In the genomic region with DNA sequence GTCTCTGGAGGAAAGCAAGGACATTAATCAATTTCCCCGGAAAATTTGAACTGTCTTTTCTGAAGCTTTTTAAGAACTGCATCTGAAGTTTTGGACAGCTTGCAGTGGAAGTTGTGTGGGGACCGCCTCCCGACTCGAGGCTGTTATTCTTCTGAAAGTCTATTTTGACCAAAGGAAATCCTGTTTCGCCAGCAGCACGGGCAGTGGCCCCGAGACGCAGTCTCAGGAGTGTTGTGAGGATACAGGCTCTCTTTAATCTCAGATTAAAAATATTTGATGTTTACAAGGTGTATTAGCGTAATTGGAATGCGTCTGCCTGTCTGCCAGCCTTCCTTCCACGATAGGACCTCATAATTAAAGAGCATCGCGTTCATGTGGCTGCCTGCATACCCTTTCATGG, we compare ENCODE assay signal across 10 mouse cellular contexts.
A peak's percentile ranks its signal among the peaks of the same experiment; 100 is the strongest.
DNase-seq lines count a peak whose midpoint lies in the region; ATAC-seq lines count a peak whose summit lies in the region.
"Had no signal": no experiment of that assay in that cellular context is flagged by ENCODE, and none has a peak within 500 bp of the region (broad histone marks: within the 10 kb centered on the region; RNA-seq: fewer than 3 reads in every experiment).

No protein-coding gene starts in this region.

- H3K9me3 ChIP-seq in neural tube, embryonic 13.5 days: no peaks in the 10 kb centered on the region
- no peaks in the 10 kb centered on the region for H3K9me3 ChIP-seq in heart, embryonic 12.5 days (replicated peaks)
- no peaks in the 10 kb centered on the region for H3K9me3 ChIP-seq in limb, embryonic 13.5 days
- H3K9me3 ChIP-seq: forebrain, embryonic 12.5 days had no signal

- H3K36me3 ChIP-seq in neural tube, embryonic 13.5 days: no peaks in the 10 kb centered on the region
- no peaks in the 10 kb centered on the region for H3K36me3 ChIP-seq in heart, embryonic 12.5 days
- no peaks in the 10 kb centered on the region for H3K36me3 ChIP-seq in limb, embryonic 13.5 days
- H3K36me3 ChIP-seq: forebrain, embryonic 12.5 days had no signal

- 0 out of 2 replicates have a peak overlapping the region, but pooled peaks have one; percentile 7 for H3K27ac ChIP-seq in neural tube, embryonic 13.5 days (replicated peaks)
- H3K27ac ChIP-seq in heart, embryonic 12.5 days (ENCODE audit: poor library complexity, severe bottlenecking): no peak overlapping the region
- H3K27ac ChIP-seq in limb, embryonic 13.5 days: no peak overlapping the region
- H3K27ac ChIP-seq: forebrain, embryonic 12.5 days had no signal

- no peak overlapping the region for H3K4me2 ChIP-seq in neural tube, embryonic 13.5 days
- no peak overlapping the region for H3K4me2 ChIP-seq in heart, embryonic 12.5 days
- peak overlapping the region; percentile 48 for H3K4me2 ChIP-seq in limb, embryonic 13.5 days (replicated peaks)
- H3K4me2 ChIP-seq: forebrain, embryonic 12.5 days had no signal

- no peak for ATAC-seq in neural tube, embryonic 13.5 days (ENCODE audit: low read depth)
- ATAC-seq in heart, embryonic 12.5 days (ENCODE audit: insufficient number of reproducible peaks, low FRiP score): no peak
- no peak for ATAC-seq in limb, embryonic 13.5 days (ENCODE audit: low FRiP score, low read depth)
- ATAC-seq in neutrophil, adult 5-6 weeks (ENCODE audit: extremely low read depth, insufficient number of reproducible peaks, low FRiP score, poor library complexity, severe bottlenecking): peak; percentile 25
- ATAC-seq in megakaryocyte-erythroid progenitor cell, adult 5-6 weeks (replicated peaks; ENCODE audit: low FRiP score, low TSS enrichment, poor library complexity, severe bottlenecking): no peak
- ATAC-seq: Patski had no signal

- H3K27me3 ChIP-seq in neural tube, embryonic 13.5 days: no peaks in the 10 kb centered on the region
- H3K27me3 ChIP-seq in heart, embryonic 12.5 days (replicated peaks): no peaks in the 10 kb centered on the region
- H3K27me3 ChIP-seq in limb, embryonic 13.5 days: no peaks in the 10 kb centered on the region
- H3K27me3 ChIP-seq: forebrain, embryonic 12.5 days had no signal

- WGBS in neural tube, embryonic 13.5 days: 77% methylated on average over 13 of the region's 13 CpGs
- WGBS in heart, embryonic 12.5 days: 61% methylated on average over 13 of the region's 13 CpGs
- 24% methylated on average over 13 of the region's 13 CpGs for WGBS in limb, embryonic 13.5 days

- no peak for DNase-seq in neural tube, embryonic 10.5 days (ENCODE audit: extremely low spot score, low spot score)
- no peak for DNase-seq in cerebellum, adult 11-12 months
- DNase-seq in frontal cortex, adult 2 months (ENCODE audit: extremely low spot score in 1 of 2, low spot score in 1 of 2): no peak

- peaks cover under 1% of the 10 kb centered on the region; the same call in 1 of the 2 replicates for H3K4me1 ChIP-seq in neural tube, embryonic 13.5 days (replicated peaks)
- H3K4me1 ChIP-seq in heart, embryonic 12.5 days (replicated peaks): 0 out of 2 replicates have a peak, but pooled peaks cover 4% of the 10 kb centered on the region
- 0 out of 2 replicates have a peak, but pooled peaks cover 5% of the 10 kb centered on the region for H3K4me1 ChIP-seq in limb, embryonic 13.5 days

- no peak overlapping the region for H3K4me3 ChIP-seq in neural tube, embryonic 13.5 days
- H3K4me3 ChIP-seq in heart, embryonic 12.5 days: no peak overlapping the region
- 0 out of 2 replicates have a peak overlapping the region, but pooled peaks have one; percentile 6 for H3K4me3 ChIP-seq in limb, embryonic 13.5 days
- H3K4me3 ChIP-seq: forebrain, embryonic 12.5 days had no signal

- no peak overlapping the region for H3K9ac ChIP-seq in neural tube, embryonic 13.5 days
- 0 out of 2 replicates have a peak overlapping the region, but pooled peaks have one; percentile 18 for H3K9ac ChIP-seq in heart, embryonic 12.5 days
- no peak overlapping the region for H3K9ac ChIP-seq in limb, embryonic 13.5 days
- H3K9ac ChIP-seq: forebrain, embryonic 12.5 days had no signal
